Mouse (Mus musculus) kidney, postnatal 10 days (tissue): ENCODE measurements at regions not wholly inside any gene's neighbourhood (a gene's known extent, or its start where the extent isn't known, plus 50 kb on each side); places are given as distances from the start of the nearest gene placed in this dataset.
"Not testable (repeated sequence)": the region's sequence is repeated elsewhere in the genome, so short reads cannot be mapped to it uniquely, and the experiment has no call there.

Experiments used
- DNase-seq: peaks from one replicate; pipeline ENCODE4 v3.0.0; 2021; ENCODE audit warnings: mixed read lengths

DNA sequence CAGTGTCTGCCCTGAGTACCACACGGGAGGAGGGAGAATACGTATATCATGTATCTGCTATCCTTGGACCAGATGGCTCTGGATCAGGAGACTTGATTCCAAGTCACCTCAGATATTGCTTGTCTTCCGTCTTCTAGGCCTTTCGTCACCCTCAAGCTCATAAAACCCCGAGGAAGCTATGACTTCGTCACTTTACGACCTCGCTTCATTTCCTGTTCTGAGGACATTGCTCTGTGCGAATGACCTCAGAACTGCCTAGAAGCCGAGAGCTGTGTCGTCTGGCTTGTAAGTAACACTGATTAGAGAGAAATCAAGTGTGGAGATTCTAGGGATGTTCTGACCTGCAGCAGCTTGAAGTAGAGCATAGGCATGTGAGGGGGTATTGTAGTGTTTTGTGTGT lies 108.4 kb upstream of the Shb start:
- DNase-seq, result no peak

DNA sequence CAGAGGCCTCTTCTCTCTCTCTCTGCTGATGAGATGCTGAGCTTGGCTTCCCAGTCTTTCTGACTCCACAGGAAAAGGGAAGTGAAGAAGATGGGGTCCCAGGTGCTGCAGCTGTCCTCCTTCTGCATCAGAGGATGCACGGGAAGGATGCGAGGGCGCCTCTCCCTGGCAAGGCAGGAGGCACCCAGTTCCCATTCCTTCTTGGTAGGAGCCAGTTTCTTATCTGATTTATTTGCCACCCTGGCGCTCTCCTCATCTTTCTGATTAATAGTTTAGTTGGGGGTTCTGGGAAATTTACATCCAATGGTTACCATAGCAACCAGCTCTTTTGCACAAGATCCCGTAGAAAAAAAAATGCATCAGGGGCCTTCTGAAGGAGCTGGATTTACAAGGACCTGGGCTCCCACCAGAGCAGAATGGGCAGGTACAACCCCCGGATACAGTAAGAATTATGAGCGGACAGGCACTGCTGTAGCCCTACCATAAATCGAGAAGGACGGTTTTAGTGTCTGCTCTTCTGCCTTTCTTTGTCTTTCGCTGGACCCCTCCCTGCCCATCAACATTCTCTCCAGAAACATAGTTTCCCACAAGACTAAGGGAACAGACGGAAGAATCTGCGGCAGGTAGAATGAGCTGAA lies 107.2 kb upstream of the Shb start:
- no peak for DNase-seq

DNA sequence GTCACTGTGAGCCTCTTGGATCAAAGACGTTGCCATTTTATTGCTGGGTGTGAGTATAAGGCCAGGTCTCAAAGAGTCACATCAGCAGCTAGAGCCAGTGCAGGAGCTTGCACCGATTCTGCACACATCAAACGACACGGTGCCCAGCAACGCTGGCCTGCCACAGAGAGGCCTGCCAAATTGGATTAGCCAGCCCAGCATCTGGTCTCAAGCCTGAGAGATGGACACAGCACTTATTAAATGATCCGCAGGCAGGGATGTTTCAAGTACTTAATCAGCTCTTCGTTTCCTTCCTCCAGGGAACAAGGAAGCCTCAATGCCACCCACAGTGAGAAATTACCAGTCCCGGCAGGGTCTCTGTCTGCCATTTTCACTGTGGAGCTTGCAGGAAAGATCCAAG lies 106.1 kb upstream of the Shb start:
- DNase-seq, result no peak

DNA sequence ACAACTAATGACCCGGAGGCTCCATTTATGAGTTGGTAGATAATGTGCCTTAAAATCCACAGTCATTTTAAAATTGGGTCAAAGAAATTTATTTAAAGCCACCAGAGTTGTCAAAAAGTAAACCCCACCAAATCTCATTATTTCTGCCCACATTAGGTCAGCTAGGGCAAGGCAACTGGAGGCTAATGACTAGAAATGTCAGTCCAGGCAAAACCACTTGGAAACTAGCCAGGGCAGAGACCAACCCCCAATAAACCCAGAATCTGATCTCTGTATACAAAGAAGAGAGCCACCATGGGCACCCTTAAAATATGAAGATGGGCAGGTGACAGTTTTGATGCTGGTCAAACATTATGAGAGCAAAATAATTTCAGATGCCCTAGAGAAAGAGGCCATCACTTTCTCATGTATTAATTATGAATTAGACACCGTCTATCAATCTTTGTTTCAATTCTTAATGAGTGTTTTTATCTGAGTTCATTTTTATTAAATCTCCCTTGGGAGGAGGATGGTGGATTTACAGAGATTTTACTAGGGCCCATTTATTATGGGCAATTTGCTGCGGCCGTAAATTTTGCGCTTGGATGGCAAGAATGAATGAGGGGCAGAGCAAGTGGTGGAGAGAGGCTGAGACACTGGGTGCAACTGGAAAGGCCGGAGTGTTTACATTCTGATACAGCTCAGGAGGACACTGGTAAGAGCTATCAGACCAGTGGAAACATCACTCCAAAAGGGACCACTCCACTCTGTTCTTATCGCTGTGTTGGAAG lies 99.2 kb upstream of the Shb start:
- DNase-seq, result no peak

DNA sequence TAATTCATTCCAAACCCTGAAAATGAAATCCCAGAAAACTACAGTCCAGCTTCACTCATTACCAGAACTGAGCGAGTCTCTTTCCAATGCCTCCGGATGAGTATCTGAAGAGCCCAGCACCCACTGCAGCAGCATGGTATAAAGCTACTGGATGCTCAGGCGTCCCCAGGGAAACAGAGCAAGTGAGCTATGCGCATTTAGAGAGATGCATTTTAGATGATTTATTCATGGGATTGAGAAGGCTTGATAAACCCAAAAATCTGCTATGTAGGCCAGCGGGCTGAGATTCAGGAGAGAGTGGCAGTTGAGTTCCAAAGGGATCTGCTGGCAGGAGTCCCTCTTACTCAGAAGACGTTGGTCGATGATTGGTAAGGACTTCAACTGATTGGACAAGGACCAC lies 93.4 kb upstream of the Shb start:
- DNase-seq, result no peak

DNA sequence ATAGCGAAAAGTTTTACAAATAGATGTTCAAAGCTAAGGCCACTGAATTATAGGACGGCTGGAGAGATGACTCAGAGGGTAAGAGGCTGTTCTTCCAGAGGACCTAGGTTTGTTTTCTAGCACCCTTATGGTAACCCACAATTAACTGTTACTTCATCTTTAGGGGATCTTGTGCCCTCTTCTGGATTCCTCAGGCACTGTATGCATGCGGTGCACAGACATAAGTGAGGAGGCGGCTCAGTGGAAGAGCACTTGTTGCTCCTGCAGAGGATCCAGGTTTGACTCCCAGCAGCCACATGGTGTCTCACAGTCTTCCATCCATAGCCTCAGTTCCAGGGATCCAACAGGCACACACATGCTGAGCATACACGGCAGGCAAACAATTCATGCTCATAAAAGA lies 89.7 kb upstream of the Shb start:
- DNase-seq, result no peak

DNA sequence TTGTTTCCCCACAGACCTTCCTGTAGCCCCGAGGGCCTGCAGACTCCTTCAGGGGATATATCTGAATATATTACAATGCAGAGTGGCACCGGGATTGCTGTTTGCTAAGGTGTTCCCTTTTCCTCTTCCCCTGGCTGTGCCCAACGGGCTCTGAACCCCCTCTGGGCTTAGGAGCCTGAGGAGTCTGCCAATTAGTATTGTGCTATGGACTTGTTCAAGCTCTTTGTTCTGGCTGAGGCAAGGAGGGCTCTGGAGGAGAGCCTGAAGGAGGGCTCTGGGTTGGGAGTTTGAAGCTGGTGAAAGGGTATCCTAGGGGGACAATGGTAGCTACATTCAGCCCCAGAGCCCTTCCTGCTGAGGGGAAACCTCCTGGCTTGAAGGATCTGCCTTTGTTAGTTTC lies 84.9 kb upstream of the Shb start:
- DNase-seq, result no peak

DNA sequence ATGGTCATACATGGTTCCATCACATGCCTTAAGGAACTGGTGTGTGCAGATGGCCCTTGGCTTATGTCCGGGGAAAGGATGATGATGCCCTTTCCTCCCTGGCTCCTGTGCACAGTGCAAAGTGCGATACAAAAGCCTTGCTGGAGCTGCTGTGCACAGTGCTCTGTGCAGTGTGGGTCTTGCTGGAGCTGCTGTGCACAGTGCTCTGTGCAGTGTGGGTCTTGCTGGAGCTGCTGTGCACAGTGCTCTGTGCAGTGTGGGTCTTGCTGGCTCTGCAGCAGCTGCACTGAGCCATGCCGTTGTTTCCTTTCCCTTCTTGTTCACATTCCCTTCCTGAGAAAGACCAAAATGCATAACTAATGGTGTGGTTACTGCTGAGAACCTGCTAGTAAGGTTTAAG lies 81.2 kb upstream of the Shb start:
- not testable (repeated sequence) for DNase-seq

DNA sequence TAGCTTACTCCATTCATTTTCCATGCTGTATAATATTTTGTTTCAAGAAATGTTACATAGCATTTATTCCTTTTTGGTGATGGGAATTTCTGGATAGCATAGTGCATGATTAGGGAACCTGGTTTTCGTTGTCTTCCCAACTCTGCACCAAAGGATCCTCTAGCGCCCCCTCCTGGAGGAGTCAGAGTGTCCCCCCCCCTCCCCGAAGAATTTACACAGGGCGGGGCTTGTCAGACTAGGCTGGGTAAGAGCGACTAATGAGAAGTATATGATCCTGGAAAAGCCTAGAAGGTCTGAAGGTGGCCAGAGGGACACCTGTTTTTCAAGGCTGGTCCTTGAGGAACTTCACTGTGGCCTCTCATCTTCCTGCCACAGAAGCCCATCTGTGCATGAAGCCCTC lies 79.9 kb upstream of the Shb start:
- peak; percentile 67 for DNase-seq

DNA sequence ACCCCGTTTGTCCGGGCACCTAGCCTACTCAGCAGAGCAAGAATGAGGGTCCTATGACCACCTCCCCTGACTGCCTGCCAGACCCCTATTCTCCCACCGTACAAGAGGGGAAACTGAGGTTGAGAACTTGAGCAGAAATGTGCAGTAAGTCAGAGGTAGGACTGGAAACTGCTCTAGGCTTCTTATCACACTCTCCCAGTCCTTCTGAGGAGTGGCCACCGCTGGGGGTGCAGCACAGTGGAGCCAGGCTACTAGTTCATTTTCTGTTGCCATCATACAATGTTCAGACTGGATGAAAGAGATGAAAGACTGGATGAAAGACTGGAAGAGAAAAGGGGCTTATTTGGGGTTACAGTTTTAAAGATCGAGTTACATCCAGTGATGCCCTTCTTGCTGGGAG lies 78.7 kb upstream of the Shb start:
- DNase-seq, result no peak

DNA sequence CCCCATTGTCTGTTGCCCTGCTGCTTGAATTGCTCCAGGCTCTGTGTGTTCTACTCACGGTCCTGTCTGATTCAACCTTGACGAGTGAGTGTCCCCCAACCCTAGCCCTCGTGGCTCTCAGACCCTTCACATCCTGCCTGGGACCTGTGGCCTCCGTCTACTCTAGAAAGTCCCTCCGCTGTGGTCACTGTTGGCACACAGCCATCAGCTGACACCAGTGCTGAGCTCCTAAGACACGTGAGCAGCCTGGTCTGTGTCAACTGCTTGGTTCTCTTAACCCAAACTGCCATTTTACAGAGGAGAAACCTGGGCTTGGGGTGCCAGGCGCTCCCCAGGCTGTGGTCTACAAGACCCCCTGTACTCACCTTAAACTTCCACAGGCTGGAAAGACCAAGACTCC lies 74.3 kb upstream of the Shb start:
- peak; percentile 65 for DNase-seq

DNA sequence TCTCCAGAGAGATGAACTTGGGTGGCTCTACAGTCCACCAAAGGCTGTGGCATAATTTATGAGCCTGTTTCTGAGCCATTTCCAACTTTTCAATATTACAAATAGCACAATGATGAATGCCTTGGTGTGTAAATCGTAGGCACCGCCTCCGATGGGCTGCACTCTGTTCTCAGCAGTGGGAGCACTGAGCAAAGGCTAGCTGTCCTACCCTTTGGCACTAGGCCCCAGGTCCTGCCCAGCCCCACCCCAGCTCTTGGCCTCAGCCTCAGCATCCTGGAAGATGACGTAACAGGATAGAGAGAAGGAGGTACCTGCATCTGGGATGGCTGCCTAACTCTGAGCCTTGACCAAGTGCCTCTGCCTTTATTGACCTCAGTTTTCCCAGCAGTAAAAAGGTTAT lies 73.4 kb upstream of the Shb start:
- DNase-seq, result peak; percentile 26

DNA sequence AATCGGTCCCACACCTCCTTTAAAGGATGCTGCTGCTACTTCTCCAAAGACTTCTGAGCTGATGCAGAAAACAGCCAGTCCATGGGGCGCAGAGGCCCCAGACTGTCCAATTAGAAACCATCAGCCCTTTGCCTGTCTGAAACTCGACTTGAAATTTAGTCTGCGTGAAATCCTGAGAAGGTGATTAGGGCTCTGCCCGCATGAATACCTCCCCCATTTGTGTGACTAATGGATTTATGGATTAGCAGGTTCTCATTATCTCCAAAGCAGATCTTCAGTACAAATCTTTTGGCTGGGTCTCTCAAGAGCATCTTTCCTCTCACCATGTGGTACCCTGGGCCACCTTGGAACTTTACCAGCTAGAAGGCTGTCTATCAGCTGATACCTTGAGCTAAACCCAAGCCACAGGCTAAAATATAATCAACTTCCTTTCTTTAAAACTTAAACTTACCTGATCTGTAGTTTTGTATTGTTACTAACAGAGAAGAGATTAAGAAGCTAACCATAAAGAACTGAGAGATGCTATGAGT lies 72.1 kb upstream of the Shb start:
- no peak for DNase-seq

DNA sequence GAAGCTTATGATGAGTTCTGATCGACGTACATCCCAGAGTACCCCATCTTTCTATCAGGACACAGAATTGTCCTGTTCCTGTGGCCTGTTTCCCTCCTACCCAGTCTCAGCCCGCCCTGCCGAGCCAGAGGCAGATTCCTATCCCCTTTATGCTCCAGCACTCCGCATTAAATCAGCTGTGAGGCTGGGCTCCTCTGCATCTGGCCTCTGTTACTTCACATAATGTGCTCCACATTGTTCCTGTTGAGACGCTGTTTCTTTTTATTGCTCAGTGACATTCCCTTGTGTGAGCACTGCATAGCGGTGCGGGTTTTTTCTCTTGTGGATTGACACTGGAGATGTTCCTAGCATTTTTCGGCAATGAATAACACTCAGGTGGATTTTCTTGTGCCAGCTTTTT lies 68.2 kb upstream of the Shb start:
- no peak for DNase-seq

DNA sequence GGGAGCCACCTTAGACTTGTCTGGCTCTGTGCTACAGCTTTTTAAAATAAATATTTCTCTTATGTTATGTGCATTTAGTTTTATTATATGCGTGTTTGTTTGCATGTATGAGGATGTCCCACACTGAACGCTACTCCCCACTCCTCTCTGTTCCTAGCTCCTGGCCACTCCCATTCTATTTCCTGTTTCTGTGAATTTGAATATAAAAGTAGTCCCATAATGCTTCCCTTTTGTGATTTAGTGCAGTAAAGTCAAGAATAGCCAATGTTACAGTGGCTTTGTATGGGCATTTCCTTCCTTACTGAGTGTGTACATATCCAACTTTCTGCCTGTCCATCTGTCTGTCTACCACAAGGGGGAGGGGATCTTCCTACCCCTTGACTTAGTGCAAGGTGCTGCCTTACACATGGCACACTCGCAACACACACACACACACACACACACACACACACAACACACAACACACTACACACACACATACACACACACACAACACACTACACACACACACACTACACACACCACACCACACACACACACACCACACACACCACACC lies 61.2 kb upstream of the Shb start:
- DNase-seq, result no peak

DNA sequence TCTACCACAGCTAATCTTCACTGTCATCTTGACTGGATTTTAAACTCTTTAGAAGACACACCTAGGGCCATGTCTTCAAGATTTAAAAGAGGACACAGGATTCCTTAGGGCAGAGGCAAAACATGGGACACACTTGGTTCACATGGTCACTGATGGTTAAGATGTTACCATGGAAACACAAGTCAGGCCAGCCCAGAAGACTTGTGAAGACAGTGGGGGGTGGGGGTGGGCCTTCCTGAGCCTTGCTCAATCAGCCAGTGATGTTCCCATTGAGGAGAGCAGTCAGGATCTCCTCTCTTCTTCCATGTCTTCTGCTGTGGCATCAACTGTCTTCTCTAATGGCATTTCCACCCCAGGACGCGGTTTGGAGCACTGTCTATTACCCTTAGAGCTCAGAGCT lies 60.5 kb upstream of the Shb start:
- DNase-seq, result no peak

DNA sequence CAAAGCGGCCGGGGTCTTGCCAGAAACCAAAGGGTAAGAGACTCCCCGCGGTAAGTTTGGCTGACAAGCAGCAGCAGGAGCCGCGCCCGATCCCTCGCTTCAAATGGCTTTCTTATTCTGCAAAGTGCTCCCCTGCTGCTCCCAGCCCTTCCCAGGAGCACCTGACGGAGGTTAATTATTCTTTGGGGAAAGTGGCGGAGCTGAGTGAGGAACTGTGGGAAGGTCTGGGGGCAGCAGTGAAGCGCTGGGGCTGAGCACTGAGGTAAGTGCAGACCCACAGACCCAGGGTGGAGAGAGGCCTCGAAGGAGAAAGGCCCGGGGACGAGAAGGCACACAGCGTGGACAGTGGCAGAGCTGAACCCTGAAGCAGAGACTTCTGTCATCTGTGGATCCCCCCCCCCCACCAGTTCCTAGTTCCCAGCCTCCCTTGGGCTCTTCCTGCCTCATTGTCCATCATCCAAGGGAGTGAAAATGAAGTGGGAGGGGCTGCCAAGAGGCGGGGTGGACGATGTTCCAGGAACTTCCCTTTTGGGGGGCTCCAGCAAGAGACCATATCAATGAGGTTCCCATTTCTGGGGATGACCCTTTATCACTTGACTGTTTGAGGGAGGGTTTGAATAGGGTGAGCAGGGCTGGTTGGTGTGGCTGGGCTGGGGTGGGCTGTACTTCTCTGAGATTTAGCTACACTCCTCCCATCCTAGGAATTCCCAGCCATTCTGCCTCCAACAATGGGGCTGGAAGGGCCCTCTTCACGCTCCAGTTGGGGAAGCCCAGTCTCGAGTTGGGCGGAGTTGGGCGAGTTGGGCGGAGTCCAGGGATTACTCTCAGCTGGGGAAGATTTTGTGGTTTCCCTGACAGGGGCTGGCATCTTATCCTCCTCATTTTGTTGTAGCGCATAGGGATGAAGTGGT lies 59.4 kb upstream of the Shb start:
- peak; percentile 49 for DNase-seq

DNA sequence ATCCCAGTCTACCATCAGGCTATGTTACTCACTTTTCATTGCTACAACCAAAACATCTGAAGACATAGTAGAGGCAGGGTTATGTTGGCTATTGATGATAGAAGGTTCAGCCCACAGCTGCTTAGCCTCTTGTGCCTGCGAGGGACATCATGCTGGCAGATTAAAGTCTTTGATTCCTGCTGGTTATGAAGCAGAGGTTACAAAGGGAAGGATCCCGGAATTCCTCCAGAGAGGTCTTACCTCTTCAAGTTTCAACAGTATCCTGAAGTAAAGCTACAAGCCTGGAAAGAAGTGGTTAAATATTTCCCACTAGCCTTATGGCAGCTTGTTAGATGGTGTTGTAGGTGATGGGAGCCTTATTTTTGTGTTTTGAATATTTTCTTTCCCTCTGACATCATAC lies 58.6 kb upstream of the Shb start:
- DNase-seq, result no peak

DNA sequence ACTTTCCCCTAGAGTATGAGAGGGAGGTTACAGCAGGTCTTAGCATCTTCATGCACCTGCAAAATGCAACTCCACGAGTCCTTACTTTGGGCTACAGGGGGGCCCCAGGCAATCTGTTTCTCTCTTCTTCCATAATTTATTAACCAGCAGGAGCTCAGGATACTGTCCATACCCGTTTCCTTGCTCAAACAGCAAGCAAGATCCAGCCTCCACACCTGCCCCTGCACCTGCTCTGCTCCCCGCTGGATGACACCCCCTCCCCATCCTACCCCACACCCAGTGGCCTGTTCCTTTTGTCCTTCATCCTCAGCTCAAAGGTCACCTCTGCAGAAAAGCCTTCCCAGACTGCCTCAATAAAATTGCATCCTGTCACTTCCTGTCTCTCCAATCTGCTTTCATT lies 56.1 kb upstream of the Shb start:
- DNase-seq, result no peak

DNA sequence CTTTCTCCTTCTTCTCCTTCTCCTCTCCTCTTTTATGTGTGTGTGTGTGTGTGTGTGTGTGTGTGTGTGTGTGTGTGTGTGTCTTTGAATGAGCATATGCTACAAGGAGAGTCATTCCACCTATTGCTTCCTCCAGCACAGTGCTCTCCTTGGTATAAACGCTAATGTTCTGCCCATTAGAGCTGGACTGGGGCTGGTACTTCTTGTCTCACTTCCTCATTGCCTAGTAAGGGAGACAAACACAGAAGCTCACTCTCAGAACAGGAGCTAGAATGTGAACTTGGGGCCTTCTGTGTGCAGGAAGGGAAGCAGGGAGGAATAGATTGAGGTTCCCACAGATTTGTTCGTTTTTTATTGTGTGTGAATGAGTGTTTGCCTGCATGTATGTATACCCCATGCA lies 54.9 kb upstream of the Shb start:
- DNase-seq, result no peak

DNA sequence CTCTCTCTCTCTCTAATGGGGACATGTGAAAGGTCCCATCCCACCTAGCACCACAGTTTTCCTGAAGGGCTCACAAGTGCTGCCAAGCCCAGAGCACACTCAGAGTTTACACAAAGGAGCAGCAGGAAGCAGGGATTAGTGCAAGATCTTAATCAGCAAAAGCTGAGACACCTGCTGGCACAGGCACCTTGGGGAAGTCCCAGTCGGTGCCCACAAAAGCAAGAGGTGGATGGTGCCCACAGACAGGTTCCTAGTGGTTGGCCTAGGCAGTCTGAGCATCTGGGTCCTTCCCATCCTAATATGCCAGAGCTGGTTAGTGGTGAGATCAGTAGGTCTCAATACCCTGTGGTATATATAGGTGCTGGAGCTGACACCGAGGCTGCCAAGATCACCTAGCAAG lies 54.0 kb upstream of the Shb start:
- DNase-seq, result no peak

DNA sequence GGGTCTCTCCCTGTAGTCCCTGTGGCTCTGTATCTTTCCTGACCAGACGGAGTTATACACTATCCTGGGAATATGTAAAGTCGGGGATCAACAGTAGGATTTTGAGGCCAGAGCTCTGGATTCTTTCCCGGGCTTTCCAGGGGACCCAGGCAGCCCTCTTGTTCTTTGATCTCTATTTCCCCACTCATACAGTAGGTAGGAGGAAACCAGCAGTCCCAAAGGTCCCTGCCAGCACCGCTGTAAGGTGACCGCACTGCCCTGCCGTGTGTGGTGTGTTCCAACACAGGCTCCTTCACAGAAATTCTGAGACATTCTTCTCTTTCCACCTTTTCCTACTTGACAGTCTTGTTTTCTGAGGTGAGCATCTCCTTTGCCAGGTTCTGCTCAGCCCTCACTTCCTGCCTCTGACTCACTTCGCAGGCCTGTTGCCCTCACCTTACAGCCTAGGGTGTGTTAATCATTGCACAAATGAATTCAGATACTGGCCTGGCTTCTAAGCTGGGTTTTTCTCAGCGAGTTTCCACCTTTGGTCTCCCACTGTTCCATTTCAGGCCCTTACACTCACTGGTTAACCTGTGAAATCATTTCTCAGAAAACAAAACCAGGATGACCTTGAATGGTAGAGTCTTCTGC lies 53.0 kb upstream of the Shb start:
- DNase-seq, result peak; percentile 54

DNA sequence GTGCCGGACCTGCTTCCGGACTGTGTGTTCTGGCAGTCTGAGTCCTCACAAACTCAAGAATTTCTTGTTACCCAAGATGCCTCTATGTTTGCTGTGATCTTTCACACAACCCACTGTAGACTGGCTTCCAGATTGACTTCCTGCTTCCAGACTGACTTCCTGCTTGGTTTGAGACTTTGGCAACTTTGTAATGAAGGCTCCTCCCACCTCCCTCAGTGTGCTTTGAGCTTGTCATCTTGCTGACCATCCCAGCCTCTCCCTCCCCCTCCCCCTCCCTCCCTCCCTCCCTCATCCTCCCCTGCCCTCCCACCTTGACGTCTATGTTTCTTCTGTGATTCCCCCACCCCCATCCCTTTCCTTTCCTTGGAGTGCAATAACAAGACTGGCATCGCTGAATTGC lies 51.7 kb upstream of the Shb start:
- no peak for DNase-seq
